Mouse (Mus musculus) brain, embryonic 14.5 days (tissue): Measurements from ENCODE around the gene Icos. TPM values are rescaled to one million over a fixed set of nuclear protein-coding genes. Genes with fewer than 3 reads are reported as not detected.

Experiments
- DNase-seq: peaks from one replicate; pipeline ENCODE4 v3.0.0-alpha.2; 2011; ENCODE audit warnings: low read depth
- CTCF ChIP-seq: fragments of 200-500 bp; IDR thresholded peaks from 2 replicates; pipeline ENCODE4 v1.5.1; 2012; ENCODE audit warnings: inconsistent platforms, mild to moderate bottlenecking, moderate library complexity, borderline replicate concordance; ENCODE audit not compliant: insufficient read depth, insufficient read length; ENCODE audit errors: extremely low read depth
- POLR2A ChIP-seq: fragments of 200-500 bp; IDR thresholded peaks from 2 replicates; pipeline ENCODE4 v1.6.1; 2012; ENCODE audit warnings: mild to moderate bottlenecking, inconsistent platforms, borderline replicate concordance; ENCODE audit not compliant: poor library complexity, insufficient read depth, insufficient read length, severe bottlenecking; ENCODE audit errors: extremely low read depth
- polyA plus RNA-seq: library from polyadenylated mRNA; depleted of rRNA; stranded (reverse); fragments of >200 nt; gene quantifications from 2 replicates; pipeline ENCODE4 v1.2.3, GENCODE M21; 2012

The Icos gene
- polyA plus RNA-seq, 1 experiment = 0.11 TPM

- DNase-seq = no peak
- TF ChIP-seq POLR2A (no peak), CTCF (no peak)
These were observed 29.8 kb downstream of the Icos start for GRCm38 (mm10) chr1:61007516-61007915.

- TF ChIP-seq CTCF = no peak
- no peak for TF ChIP-seq POLR2A
- DNase-seq = no peak
These were observed 38.9 kb downstream of the Icos start for GRCm38 (mm10) chr1:61016578-61017118.

DNA sequence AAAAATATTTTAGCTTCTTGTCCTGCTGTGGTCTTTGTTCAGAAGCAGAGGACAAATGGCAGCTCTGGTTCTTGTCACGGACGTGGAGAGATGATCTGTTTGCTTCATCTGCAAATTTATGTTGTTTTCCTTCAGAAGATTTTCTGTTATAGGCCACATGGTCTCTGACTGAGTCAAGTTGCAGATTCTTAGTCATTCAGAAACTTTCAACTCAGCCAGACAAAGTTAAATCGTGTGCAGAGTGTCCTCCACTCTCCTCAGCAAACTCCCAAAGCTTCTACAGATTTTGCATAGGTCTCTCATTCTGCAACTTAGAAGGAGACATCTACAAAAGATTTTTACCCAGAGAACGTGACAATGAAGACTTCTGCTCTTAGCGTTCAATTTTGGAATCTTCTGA, 49.0 kb downstream of the Icos start:
- no peak for DNase-seq
- TF ChIP-seq POLR2A (no peak), CTCF (no peak)

DNA sequence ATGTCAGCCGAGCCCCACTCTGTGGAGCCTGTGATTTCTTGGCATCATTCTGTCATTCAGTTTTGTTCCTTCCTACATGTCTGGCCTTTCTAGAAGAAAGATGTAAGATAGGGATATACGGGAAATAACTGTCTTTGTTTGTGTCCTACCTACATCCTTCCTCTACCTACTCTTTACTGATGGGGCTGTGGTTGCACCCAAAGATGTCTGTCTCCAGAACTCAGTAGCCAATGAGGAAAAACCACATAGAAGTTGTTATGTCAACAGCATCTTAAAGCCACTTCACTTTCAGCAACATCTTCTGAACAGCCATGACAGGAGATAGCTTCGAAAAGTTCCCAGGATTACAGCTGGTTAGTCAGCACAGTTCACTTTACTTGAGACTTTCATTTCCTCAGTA, 49.8 kb downstream of the Icos start:
- DNase-seq = no peak
- TF ChIP-seq CTCF = no peak
- TF ChIP-seq POLR2A = no peak

- no peak for DNase-seq
- no peak for TF ChIP-seq POLR2A
- no peak for TF ChIP-seq CTCF
These were observed 52.2 kb downstream of the Icos start for GRCm38 (mm10) chr1:61029919-61030318.

- DNase-seq = no peak
- TF ChIP-seq POLR2A (no peak), CTCF (no peak)
These were observed 52.8 kb downstream of the Icos start for GRCm38 (mm10) chr1:61030532-61030931.

GRCm38 (mm10) chr1:61035270-61035669, 57.5 kb downstream of the Icos start:
- DNase-seq = no peak
- TF ChIP-seq CTCF (no peak), POLR2A (no peak)

DNA sequence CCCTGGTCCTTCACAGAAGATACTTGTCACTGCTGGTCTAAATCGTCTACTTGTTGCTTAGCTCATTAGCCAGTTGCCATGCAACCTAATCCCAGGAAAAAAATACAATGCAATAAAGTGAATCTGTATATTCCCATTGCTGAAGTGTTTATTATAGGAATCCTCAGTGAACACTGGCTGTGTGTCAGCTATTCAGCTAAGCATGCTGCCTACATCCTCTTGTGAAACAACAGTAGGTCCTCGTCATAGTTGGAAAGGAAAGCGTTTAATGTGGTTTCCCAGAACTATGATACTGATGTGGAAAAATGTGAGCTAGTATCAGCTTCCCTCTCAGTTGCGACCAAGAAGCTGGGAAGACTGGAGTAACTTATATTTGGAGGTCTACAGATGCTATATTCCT, 60.5 kb downstream of the Icos start:
- DNase-seq = no peak

DNA sequence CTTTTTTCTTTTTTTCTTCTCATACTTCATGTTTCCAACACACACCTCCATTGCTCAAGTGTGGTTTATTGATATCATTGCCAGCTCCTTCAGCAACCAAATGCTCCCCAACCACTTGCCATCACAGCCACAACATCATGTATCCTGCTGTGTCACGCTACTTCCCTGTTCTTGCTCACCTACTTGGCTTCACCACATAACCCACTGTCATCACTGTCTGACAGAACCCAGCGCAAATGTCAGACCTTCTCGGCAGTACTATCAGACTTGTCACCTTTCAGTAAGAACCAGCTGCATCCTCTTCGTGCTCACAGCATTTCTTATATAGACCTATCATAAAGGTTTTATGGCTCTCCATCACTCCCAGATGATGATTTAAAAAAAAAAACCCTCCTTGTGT, 61.6 kb downstream of the Icos start:
- TF ChIP-seq POLR2A (no peak), CTCF (no peak)
- DNase-seq = no peak

More for the DNA sequence above, 60.5 kb downstream of the Icos start:
- no peak for TF ChIP-seq POLR2A
- no peak for TF ChIP-seq CTCF

GRCm38 (mm10) chr1:61040401-61040800, 62.7 kb downstream of the Icos start:
- no peak for TF ChIP-seq CTCF
- TF ChIP-seq POLR2A = no peak

DNA sequence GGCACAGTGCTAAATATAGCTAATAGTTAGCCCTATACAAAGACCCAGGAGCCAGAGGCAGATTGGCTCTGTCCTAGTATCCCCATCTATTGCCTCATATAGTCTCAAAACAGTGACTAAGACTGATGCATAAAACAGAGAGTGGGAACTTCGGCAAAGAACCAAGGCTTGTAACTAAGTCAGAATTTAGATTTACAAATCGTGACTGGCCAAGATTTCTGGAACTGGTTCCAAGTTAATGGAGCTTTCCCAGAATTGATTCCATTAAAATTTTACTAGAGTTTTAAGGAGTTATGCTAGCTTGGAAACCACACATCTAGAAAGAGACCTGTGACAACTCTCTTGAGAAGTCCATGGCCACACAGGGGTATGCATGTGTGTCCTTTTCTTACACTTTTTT, 65.1 kb downstream of the Icos start:
- no peak for DNase-seq
- TF ChIP-seq CTCF (no peak), POLR2A (no peak)

More at GRCm38 (mm10) chr1:61040401-61040800, 62.7 kb downstream of the Icos start:
- DNase-seq = no peak

- no peak for DNase-seq
- TF ChIP-seq POLR2A = no peak
- TF ChIP-seq CTCF = no peak
These were observed 68.5 kb downstream of the Icos start for GRCm38 (mm10) chr1:61046055-61046705.
